Mouse (Mus musculus): Measurements from ENCODE around the gene Gm17093. TPM values are rescaled to one million over a fixed set of nuclear protein-coding genes. Genes with fewer than 3 reads are reported as not detected.
"Not testable (repeated sequence)": the region's sequence is repeated elsewhere in the genome, so short reads cannot be mapped to it uniquely, and the experiment has no call there.

Gm17093 gene
- total RNA-seq (2014; rRNA removed): not detected in 2 replicates
- polyA plus RNA-seq (2015; fragmentation: Nextera tagmentation; extraction: Ambion mirVana): not detected in 2 replicates

DNA sequence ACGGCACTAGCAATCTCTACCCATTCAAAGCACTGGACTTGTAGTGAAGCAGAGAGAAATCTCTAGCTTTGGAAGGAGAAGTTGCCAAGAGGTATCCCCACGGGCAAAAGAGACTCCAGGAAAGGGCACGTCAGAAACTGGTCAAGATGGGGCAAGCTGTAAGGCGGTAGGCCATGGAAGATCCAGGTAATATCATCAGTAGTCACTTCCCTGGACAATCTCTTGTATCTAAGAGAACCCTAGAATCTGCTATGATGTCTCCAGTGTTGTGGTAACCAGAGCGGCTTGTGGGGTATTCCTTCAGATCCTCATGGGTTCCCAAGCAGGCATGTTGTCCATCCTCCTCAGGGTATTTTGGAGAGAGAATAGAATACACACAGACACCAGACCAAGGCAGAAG lies at the start of gene Gm17093:
Gene Gm17093, plus strand, starts transcription at position 301 of the 400 bp plus-strand sequence.
- not testable (repeated sequence) for H3K9me3 ChIP-seq (ENCODE audit: low read length); H3K4me3 ChIP-seq (ENCODE audit: low read depth, low read length); DNase-seq (ENCODE audit: low spot score); ATAC-seq (ENCODE audit: low FRiP score); H3K4me1 ChIP-seq (ENCODE audit: insufficient read depth, low read length); H3K36me3 ChIP-seq (ENCODE audit: insufficient read depth, low read length); H3K27me3 ChIP-seq (ENCODE audit: insufficient read depth, low read length); H3K27ac ChIP-seq (ENCODE audit: low read depth, low read length); H3K9ac ChIP-seq (replicated peaks; ENCODE audit: low read length, poor library complexity, severe bottlenecking); H3K4me2 ChIP-seq (ENCODE audit: low read depth, low read length, poor library complexity, severe bottlenecking)
- 82% methylated on average over 5 of the region's 5 CpGs for WGBS

DNA sequence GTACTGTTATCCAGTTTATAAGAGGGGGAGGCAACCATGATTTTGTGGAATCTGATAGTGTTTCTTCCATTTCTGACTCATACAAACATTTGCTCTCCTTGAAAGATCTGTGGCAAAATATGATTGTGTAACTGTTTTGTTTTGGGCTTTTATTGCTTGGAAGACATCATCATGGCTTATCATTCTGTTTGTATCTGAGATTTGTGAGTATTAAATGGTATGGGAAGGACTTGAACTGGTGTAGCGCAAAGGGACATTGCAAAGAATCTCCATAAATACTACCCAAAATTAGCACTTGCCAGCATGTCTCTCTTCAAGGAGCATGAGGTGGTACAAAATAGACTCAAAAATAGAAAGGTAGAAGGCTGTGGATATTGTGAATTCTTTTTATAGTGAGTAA lies 25.9 kb upstream of the Gm17093 start, which contains the start of gene BC061237:
Gene BC061237, plus strand, starts transcription at position 301 of the 400 bp plus-strand sequence.
- H3K4me3 ChIP-seq (ENCODE audit: low read depth, low read length); H3K9ac ChIP-seq (replicated peaks; ENCODE audit: low read length, poor library complexity, severe bottlenecking); DNase-seq (ENCODE audit: low spot score); H3K27me3 ChIP-seq (ENCODE audit: insufficient read depth, low read length); H3K36me3 ChIP-seq (ENCODE audit: insufficient read depth, low read length); H3K27ac ChIP-seq (ENCODE audit: low read depth, low read length); H3K9me3 ChIP-seq (ENCODE audit: low read length); H3K4me1 ChIP-seq (ENCODE audit: insufficient read depth, low read length); H3K4me2 ChIP-seq (ENCODE audit: low read depth, low read length, poor library complexity, severe bottlenecking); ATAC-seq (ENCODE audit: low FRiP score): not testable (repeated sequence)
- WGBS: no CpG with 5 or more reads among the region's 1 CpGs

DNA sequence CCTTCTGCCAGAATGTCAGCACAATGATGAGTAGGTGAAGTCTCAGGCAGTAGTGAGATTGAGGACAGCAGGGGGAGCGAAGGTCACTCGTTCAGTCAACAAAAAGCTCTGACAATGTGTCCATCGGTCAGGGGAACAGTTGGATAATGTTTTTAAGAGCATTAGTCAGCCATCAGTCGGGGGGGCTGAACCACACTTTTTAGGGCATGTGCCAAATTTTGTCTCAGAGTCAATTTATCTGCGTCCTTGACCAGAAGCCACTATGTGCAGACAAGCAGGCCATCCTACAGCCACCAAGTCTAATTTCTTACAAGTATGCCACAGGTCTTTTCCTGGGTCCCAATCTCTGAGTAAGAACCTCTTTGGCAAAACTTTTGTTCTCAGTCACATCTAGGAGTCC lies 29.9 kb downstream of the Gm17093 start:
- ATAC-seq (ENCODE audit: low FRiP score): not testable (repeated sequence)

More for the DNA sequence above, 29.9 kb downstream of the Gm17093 start:
- H3K4me2 ChIP-seq (ENCODE audit: low read depth, low read length, poor library complexity, severe bottlenecking); H3K4me1 ChIP-seq (ENCODE audit: insufficient read depth, low read length); H3K9ac ChIP-seq (replicated peaks; ENCODE audit: low read length, poor library complexity, severe bottlenecking); H3K27ac ChIP-seq (ENCODE audit: low read depth, low read length); H3K4me3 ChIP-seq (ENCODE audit: low read depth, low read length); H3K9me3 ChIP-seq (ENCODE audit: low read length); H3K36me3 ChIP-seq (ENCODE audit: insufficient read depth, low read length); H3K27me3 ChIP-seq (ENCODE audit: insufficient read depth, low read length); DNase-seq (ENCODE audit: low spot score): not testable (repeated sequence)
- 74% methylated on average over 3 of the region's 5 CpGs for WGBS

Other genes starting within 250 kb of the Gm17093 start
- not detected in 2 replicates for gene Gm8220, start 232.7 kb upstream of the Gm17093 start, total RNA-seq (2014; rRNA removed)
- not detected in 2 replicates for gene Gm8220, start 232.7 kb upstream of the Gm17093 start, polyA plus RNA-seq (2015; fragmentation: Nextera tagmentation; extraction: Ambion mirVana)
- not detected in 2 replicates for gene Gm5930, start 179.7 kb upstream of the Gm17093 start, total RNA-seq (2014; rRNA removed)
- gene Gm5930, start 179.7 kb upstream of the Gm17093 start, polyA plus RNA-seq (2015; fragmentation: Nextera tagmentation; extraction: Ambion mirVana): not detected in 2 replicates
- 0.24 TPM in 1 of 2 replicates, not detected in the other for gene Gm8229, start 152.9 kb upstream of the Gm17093 start, total RNA-seq (2014; rRNA removed)
- gene Gm8229, start 152.9 kb upstream of the Gm17093 start, polyA plus RNA-seq (2015; fragmentation: Nextera tagmentation; extraction: Ambion mirVana): not detected in 2 replicates
- not detected in 2 replicates for gene Gm3371, start 107.6 kb upstream of the Gm17093 start, total RNA-seq (2014; rRNA removed)
- gene Gm3371, start 107.6 kb upstream of the Gm17093 start, polyA plus RNA-seq (2015; fragmentation: Nextera tagmentation; extraction: Ambion mirVana): not detected in 2 replicates
- not detected in 2 replicates for gene Gm8232, start 84.6 kb upstream of the Gm17093 start, total RNA-seq (2014; rRNA removed)
- gene Gm8232, start 84.6 kb upstream of the Gm17093 start, polyA plus RNA-seq (2015; fragmentation: Nextera tagmentation; extraction: Ambion mirVana): not detected in 2 replicates
- 0.44 TPM in 1 of 2 replicates, not detected in the other for gene BC061237, start 25.8 kb upstream of the Gm17093 start, total RNA-seq (2014; rRNA removed)
- not detected in 2 replicates for gene BC061237, start 25.8 kb upstream of the Gm17093 start, polyA plus RNA-seq (2015; fragmentation: Nextera tagmentation; extraction: Ambion mirVana)
- not detected in 2 replicates for gene Gm8247, start 64.9 kb downstream of the Gm17093 start, total RNA-seq (2014; rRNA removed)
- gene Gm8247, start 64.9 kb downstream of the Gm17093 start, polyA plus RNA-seq (2015; fragmentation: Nextera tagmentation; extraction: Ambion mirVana): not detected in 2 replicates
- gene Gm5624, start 109.7 kb downstream of the Gm17093 start, total RNA-seq (2014; rRNA removed): not detected in 2 replicates
- not detected in 2 replicates for gene Gm5624, start 109.7 kb downstream of the Gm17093 start, polyA plus RNA-seq (2015; fragmentation: Nextera tagmentation; extraction: Ambion mirVana)
- not detected in 2 replicates for gene Gm8257, start 188.2 kb downstream of the Gm17093 start, total RNA-seq (2014; rRNA removed)
- not detected in 2 replicates for gene Gm8257, start 188.2 kb downstream of the Gm17093 start, polyA plus RNA-seq (2015; fragmentation: Nextera tagmentation; extraction: Ambion mirVana)
- gene Gm8267, start 232.1 kb downstream of the Gm17093 start, total RNA-seq (2014; rRNA removed): not detected in 2 replicates
- gene Gm8267, start 232.1 kb downstream of the Gm17093 start, polyA plus RNA-seq (2015; fragmentation: Nextera tagmentation; extraction: Ambion mirVana): 0.10 TPM in 1 of 2 replicates, not detected in the other

Data from midbrain, postnatal 0 days (tissue).